Mouse (Mus musculus) neural tube, embryonic 11.5 days (tissue): ENCODE measurements around the gene Rab3c. TPM values are rescaled to one million over a fixed set of nuclear protein-coding genes. Genes with fewer than 3 reads are reported as not detected.

Experiments used
- ATAC-seq: fragments of 200-750 bp; cut with Nextera tagmentation; 2 replicates; pipeline ENCODE4 v1.8.0; 2017; ENCODE audit warnings: moderate number of reproducible peaks, mild to moderate bottlenecking, moderate TSS enrichment, moderate library complexity; ENCODE audit not compliant: insufficient read depth, low FRiP score, low TSS enrichment
- DNase-seq: peaks from one replicate; pipeline ENCODE4 v3.0.0-alpha.2; 2015; ENCODE audit warnings: low spot score
- H3K27ac ChIP-seq: fragments of 300-500 bp; sonication (generic); 2 replicates; pipeline ENCODE4 v1.5.1; 2014; ENCODE audit warnings: low read depth, mild to moderate bottlenecking, low read length
- H3K27me3 ChIP-seq: fragments of 300-500 bp; sonication (generic); 2 replicates; pipeline ENCODE4 v1.6.1; 2014; ENCODE audit warnings: mild to moderate bottlenecking, low read length, mixed read lengths; ENCODE audit not compliant: control insufficient read depth, insufficient read depth
- H3K36me3 ChIP-seq: fragments of 300-500 bp; sonication (generic); 2 replicates; pipeline ENCODE4 v1.6.1; 2014; ENCODE audit warnings: mild to moderate bottlenecking, low read length, moderate library complexity, mixed read lengths; ENCODE audit not compliant: control insufficient read depth, insufficient read depth
- H3K4me1 ChIP-seq: fragments of 300-500 bp; sonication (generic); 2 replicates; pipeline ENCODE4 v1.6.1; 2014; ENCODE audit warnings: low read length, mixed read lengths; ENCODE audit not compliant: control insufficient read depth, insufficient read depth
- H3K4me2 ChIP-seq: fragments of 300-500 bp; sonication (generic); 2 replicates; pipeline ENCODE4 v1.6.1; 2014; ENCODE audit warnings: low read depth, mild to moderate bottlenecking, moderate library complexity
- H3K4me3 ChIP-seq: fragments of 300-500 bp; sonication (generic); 2 replicates; pipeline ENCODE4 v1.5.1; 2014; ENCODE audit warnings: low read depth, low read length
- H3K9ac ChIP-seq: fragments of 300-500 bp; sonication (generic); 2 replicates; pipeline ENCODE4 v1.6.1; 2014; ENCODE audit warnings: mild to moderate bottlenecking, low read length
- H3K9me3 ChIP-seq: fragments of 300-500 bp; sonication (generic); 2 replicates; pipeline ENCODE4 v1.6.1; 2016; ENCODE audit warnings: low read length; ENCODE audit not compliant: control insufficient read depth
- WGBS: fragments of 180-500 bp; shearing (Covaris S2); extraction: QIAGEN DNeasy Blood & Tissue Kit; methylation state at CpG from one replicate; pipeline ENCODE4 v1.1.7; 2014; 5-methylcytosine and 5-hydroxymethylcytosine counted together
- polyA plus RNA-seq: library from polyadenylated mRNA; unstranded; fragments of >200 nt; fragmentation: Nextera tagmentation; extraction: Ambion mirVana; gene quantifications from 2 replicates; pipeline ENCODE4 v1.2.1, GENCODE M21; 2014

Rab3c gene
- polyA plus RNA-seq, 1 experiment from 2014 or later: 47.5 TPM

GRCm38 (mm10) chr13:110010876-110011275 is 269.9 kb downstream of the Rab3c start:
- no peak overlapping the region for H3K4me3 ChIP-seq
- WGBS: 81% methylated on average over 6 of the region's 6 CpGs
- no peak for DNase-seq
- H3K27me3 ChIP-seq: no peaks in the 10 kb centered on the region
- ATAC-seq: no peak
- no peak overlapping the region for H3K27ac ChIP-seq
- H3K4me2 ChIP-seq: no peak overlapping the region
- no peak overlapping the region for H3K9ac ChIP-seq
- no peaks in the 10 kb centered on the region; the same call in 1 of the 2 replicates for H3K4me1 ChIP-seq
- no peaks in the 10 kb centered on the region for H3K36me3 ChIP-seq
- H3K9me3 ChIP-seq: no peaks in the 10 kb centered on the region

- no peak for DNase-seq
- no peaks in the 10 kb centered on the region for H3K27me3 ChIP-seq
- ATAC-seq: no peak
- H3K9ac ChIP-seq: no peak overlapping the region
- WGBS: 60% methylated on average over 8 of the region's 8 CpGs
- no peaks in the 10 kb centered on the region for H3K9me3 ChIP-seq
- H3K4me2 ChIP-seq: no peak overlapping the region
- H3K4me3 ChIP-seq: no peak overlapping the region
- no peak overlapping the region for H3K27ac ChIP-seq
- H3K4me1 ChIP-seq: no peaks in the 10 kb centered on the region; the same call in 1 of the 2 replicates
- no peaks in the 10 kb centered on the region for H3K36me3 ChIP-seq
Measured at GRCm38 (mm10) chr13:110008539-110008938, 272.3 kb downstream of the Rab3c start.

- no peak overlapping the region for H3K27ac ChIP-seq
- DNase-seq (no peak), ATAC-seq (no peak)
- no peak overlapping the region for H3K4me2 ChIP-seq
- H3K9ac ChIP-seq: no peak overlapping the region
- WGBS: 50% methylated on average over 21 of the region's 21 CpGs
- H3K4me3 ChIP-seq: no peak overlapping the region
- no peaks in the 10 kb centered on the region; the same call in 1 of the 2 replicates for H3K4me1 ChIP-seq
- H3K27me3 ChIP-seq: no peaks in the 10 kb centered on the region
- H3K36me3 ChIP-seq: no peaks in the 10 kb centered on the region
- no peaks in the 10 kb centered on the region for H3K9me3 ChIP-seq
Measured at GRCm38 (mm10) chr13:110006106-110006781, 274.6 kb downstream of the Rab3c start.

Other genes with a start within 250 kb of the Rab3c start
- 0.15 TPM in 1 of 2 replicates, not detected in the other for gene Gapt, start 76.2 kb upstream of the Rab3c start, polyA plus RNA-seq
- 98.2 and 102 TPM in 2 replicates for gene Plk2, start 114.0 kb upstream of the Rab3c start, polyA plus RNA-seq